Mouse (Mus musculus) neutrophil, adult 5-6 weeks (primary cell): ENCODE measurements at regions not wholly inside any gene's neighbourhood (a gene's known extent, or its start where the extent isn't known, plus 50 kb on each side); places are given as distances from the start of the nearest gene placed in this dataset.

Source experiments
- ATAC-seq: fragments of 151-379, 151-347 bp; 2 replicates; pipeline ENCODE4 v1.8.0; 2017; ENCODE audit warnings: mild to moderate bottlenecking, moderate TSS enrichment; ENCODE audit not compliant: insufficient number of reproducible peaks, poor library complexity, low FRiP score, severe bottlenecking; ENCODE audit errors: extremely low read depth

DNA sequence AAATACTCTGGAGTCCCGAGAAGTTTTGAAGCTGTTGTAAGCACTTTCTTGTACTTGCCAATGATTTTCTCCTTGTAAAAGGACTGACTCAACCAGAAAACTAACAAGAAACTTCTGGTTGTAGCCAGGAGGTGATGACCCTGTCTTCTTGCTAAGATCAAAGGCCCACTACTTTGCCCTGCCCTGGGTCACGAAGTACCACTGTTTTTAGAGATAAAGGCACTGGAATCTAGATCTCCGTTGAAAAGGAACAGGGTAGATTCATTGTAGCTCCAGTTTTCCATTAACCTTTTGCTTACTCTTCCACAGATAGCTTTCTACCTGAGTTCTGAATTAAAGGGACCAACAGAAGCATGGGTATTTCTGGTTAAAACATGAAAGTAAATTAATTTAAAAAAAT, 339.3 kb upstream of the Robo2 start:
- ATAC-seq, result no peak

DNA sequence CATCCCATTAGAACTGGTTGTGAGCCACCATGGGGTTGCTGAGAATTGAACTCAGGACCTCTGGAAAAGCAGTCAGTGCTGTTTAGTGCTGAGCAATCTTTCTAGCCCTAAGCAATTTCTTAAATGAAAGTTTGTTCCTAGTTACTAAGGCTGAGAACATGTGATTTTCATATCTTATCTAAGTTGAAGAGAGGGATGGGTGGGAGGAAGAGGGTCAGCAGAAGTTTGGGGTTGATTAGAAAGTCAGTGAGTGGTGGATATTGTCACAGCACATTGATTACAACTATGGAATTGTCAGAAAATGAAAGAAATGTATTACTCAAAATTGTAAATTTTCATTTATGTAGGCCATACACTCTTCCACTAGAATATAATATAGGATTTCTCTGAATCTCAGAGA, 337.4 kb upstream of the Robo2 start:
- no peak for ATAC-seq

DNA sequence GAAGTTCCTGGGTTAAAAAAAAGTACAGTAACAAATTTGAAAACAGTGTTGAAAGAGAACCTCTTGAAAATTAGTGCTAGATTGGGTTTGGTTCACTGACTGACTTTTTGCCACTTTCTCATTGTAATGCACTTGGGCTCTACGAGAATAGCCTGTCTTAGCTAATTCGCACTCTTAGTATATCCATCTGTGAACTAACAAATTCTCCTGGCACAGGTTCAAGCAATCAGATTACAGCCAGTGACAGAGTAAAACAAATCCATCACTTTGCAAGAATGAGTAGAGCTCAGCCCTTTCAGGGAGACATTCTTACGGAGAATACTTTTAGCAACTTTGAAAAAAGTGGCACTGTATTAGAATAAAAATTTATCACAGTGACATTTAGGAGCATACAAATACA, 331.9 kb upstream of the Robo2 start:
- ATAC-seq, result no peak

DNA sequence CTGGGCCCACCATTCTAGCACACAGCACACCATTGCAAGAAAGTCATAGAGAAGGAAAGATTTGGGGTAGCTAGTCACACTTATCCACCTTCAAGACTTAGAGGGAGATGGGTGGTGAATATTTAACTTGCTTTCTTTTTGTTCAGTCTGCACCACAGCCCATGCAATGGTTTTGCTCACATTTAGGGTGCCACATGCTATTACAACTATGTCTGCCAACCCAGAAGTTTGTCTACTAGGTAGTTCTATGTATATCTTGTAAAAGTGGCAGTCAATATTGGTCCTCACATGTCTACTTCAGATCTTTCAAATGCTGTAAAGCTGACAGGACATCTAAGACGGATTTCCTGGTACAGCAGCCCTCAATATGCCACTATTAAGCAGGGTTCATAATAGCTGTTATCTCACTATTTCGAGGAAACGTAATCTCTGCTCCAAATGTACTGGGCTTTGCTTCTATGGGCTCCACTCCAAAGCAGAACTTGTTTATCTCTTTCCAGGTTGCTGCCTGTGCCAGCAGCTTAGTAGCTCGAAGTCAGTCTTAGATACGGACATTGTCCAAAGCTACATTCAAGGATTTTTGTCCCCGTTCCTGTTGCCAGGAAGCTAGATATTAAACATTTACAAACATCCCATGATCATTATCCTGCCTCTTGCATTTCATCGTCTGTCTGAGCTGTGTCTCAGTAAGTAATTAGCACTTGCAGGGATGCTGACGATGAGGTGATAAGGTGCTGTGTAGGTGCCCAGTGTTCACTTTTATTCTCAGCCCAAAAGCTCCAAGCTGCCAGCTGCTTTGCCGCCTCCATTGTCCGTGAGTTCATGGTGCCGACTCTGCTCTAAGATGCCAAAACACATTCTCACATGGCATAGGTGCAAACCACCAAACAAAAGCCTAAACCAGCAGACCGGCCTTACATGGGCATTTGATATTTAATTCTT, 327.8 kb upstream of the Robo2 start:
- no peak for ATAC-seq

DNA sequence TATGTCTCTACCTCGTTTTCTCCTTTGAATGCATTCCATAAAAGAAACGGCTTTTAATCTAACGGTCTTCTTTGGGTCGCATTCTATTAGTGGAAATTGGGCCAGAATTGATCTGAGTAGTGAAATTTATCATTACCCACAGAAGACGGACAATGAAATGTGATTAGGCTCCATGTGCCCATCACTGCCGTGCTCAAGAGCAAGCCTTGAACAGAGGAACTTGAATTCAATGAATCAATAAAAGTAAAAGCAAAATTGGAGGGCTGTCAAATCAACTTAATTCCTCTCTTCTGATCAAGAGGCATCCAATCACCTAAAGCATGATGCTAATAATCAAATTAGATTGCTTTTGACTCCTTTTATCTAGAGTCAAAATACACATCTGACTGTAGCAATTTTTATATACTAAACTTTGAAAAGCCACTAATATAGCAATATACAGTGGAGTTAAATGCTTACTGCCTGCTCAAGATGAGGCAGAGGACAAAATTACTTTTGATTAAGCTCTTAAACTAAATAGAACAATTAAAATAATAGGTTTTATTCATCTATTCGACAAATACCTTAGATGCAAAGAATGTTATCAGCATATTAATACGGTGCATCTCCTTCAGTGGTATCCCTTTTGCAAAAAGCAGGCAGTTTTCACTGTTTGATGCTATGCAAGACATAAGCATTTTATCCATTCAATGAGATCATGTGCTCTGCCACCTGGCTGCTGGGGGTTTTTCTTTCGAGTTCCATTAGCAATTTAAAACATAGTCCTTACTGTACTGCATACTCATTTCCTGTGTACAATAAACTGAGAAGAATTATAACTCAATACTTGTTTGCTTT, 321.5 kb upstream of the Robo2 start:
- no peak for ATAC-seq

DNA sequence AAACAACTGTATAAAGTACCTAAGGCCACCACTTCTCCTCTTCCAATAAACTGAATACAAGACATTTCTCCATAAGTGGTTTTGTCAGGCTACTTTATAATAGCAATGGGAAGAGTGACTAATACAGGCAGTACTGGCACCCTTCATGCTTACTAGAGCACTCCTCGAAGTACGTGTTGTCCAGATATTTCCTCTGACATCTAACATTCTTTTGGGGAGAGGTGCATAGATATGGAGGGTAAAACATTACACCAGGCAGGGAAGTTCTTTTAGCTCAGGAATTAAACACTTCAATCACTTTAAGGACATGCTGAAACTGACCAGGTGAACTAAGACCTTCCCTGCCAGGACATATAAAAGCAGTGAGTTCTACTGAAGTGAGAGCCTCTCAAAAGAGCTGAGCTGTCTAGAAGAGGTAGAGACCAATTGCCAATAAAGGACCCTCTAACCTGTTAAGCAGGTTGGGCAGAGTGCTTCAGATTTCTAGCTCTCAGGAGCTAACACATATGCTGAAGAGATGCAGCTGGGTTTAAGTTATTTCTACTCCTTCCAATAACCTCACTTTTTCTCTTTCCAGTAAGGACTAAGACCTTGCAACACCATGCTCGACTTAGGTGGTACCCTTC, 318.7 kb upstream of the Robo2 start:
- no peak for ATAC-seq

DNA sequence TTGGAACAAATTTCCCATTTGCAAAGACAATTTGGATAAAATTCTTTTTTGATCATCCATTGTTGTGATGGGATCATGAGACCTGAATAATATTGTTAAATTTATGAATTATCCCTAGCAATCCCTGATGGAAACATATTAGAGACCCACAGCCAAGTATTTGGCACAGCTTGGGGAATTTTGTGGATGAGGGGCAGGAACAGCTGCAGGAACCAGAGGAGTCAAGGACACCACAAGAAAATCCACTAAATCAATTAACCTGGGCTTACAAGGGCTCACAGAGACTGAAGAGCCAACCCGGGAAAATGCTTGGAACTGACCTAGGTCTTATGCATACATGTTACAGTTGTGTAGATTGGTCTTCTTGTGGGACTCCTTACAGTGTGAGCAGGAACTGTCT, 311.6 kb upstream of the Robo2 start:
- no peak for ATAC-seq

DNA sequence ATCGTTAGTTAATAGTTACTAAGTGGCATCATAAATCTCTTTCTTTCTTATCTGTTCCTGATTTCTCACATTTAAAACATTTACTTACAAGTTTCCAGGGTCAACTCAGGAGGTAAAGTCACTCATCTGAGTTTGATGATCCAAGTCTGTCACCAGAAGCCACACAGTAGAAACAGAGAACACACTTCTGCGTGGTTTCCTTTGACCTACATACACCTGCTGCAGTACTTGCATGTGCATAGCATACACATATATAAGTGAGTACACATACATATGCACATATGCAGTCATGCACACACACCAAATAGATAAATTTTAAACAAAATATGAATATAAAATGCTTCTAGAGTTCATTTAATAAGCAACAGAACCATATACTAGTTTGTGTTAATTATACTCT, 306.5 kb upstream of the Robo2 start:
- no peak for ATAC-seq

DNA sequence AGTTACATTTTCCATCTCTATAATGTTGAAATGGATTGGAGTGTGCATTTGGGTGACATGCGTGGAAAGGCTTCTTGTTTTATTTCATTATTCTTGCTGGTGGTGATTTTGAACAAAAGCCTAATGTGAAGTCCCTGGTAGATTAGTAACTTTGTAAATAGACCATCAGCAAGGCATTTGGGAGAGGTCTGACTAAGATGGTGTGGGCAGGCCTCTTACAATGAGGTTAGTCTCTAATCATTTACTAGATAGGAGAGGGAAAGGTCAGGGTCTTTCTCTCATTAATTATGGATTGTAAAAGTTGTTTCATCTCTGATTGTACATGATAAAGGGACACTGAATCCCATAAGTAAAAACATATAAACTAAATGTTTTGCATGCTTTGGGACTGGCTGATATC, 306.0 kb upstream of the Robo2 start:
- ATAC-seq, result no peak

DNA sequence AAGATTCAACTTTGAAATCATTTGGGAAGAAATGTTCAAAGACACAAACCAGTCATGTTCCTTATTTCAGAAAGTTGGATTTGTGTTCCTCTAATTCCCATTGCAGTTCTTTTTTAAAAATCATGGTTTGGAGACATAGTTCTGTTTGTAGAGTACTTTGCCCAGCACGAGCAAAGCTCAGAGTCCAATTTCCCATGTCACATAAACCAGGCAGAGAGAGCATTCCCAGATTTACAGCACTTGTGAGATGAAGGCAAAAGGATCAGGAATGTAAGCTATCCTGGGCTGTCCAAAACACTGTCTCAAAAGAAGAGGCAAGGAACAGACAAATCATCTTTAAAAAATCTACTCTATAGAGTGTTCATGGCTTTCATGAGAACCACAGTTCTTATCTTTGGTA, 303.3 kb upstream of the Robo2 start:
- no peak for ATAC-seq

DNA sequence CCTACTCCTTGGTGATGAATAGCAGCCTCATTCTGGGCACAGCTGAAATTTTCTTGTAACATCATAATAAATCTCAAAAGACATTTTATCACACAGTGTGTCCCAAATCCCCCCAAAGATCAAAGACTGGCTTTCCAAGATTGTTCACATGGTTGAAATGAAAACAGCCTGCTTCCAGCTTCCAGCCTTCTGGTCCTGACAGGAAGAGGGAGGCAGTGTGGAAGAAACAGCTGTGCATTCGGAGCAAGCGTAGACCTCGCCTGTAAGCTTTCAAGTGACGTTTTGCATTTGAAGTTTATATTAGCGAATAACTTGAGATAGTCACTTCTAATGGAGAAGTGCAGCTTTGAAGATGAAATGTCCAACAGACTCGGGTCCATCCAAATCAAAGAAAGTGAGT, 300.9 kb upstream of the Robo2 start:
- no peak for ATAC-seq

DNA sequence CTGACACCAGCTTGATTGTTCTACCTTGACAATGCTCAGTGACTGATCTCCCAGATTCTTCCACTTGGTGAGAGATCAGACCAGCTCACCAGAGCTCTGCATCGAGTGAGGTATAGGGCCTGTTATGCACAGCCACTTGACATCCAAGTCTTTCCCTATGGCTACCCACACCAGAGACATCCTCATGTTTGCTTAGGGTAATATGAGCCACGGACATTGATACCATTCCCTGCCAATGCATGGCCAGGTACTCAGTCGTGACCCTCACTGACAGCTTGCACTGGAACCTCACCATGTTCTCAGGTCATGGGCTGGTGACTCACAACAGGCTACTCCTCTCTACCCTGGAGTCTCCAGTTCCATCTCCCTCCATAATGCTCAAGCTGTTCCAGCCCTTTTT, 290.4 kb upstream of the Robo2 start:
- 0 out of 2 replicates have a peak, but pooled peaks have one; percentile 3 for ATAC-seq

DNA sequence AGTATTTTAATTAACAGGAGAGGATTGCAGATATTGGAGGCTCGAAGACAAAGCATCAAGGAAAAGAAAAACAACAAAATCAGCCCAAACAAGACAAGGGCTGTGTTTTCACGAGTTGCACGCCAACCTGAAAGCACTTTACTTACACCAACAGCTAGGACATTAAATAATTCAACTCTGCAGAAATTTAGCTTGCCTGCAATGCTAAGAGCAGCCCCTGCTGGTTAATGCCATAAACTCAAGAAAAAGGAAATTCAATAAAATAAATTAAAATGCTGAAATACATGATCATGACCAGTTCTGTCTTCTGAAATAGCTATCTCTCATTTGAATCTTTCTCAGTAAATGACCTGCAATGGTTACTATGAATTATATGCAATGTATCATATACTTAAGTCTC, 271.7 kb upstream of the Robo2 start:
- no peak for ATAC-seq

DNA sequence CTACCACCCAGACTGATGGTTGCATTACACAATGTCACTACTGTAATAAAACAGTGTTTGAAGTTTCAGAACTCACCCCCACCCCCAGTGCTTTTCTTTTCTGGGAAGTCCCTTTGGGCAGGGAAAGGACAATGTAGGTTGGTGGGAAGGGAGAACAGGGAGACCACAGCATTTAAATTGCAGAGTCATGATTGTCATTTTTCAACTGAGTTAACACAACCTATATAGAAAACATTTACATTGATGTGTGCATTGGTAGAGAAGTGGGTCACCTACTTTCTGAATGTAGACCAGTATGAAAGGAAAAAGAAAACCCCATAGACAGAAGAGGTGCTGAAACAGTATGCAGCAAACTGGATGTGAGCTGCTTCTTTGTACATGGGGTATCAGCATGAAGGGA, 264.0 kb upstream of the Robo2 start:
- no peak for ATAC-seq

DNA sequence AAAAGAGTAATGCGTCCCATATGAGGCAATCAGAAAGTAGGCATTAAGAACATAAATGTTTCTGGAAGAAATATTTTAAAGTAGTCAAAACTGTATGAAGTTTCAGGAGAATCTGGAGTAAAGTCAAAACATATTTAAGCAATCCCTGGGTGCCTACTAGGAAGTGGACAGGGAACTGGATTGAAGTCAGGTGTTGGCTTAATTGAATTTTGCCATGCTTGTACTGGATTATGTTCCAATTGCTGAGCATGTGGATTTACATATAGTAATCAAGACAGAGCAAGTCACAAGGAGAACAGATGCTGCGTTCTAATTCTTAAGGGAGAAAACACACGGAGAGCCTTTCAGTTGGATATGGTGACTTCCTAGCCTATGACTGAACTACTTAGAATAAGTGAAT, 259.8 kb upstream of the Robo2 start:
- ATAC-seq, result no peak

DNA sequence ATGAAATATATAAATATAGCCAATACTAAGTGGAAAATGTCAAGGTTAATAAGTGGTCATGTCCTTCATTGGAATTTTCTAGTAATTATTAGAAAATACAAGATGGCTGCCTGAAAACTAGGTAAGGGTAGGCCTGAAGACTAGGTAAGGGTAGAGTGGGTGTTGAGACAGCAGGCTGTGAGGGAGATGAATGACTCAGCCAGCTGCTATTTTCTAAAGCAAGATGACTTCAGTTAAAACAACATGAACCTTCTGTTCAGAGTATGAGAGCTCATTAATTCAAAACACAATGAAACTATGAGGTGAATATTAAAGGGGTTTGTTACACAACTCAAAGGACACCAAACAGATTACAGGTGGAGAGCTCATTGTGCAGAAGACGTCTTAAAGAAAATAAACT, 252.7 kb upstream of the Robo2 start:
- no peak for ATAC-seq

DNA sequence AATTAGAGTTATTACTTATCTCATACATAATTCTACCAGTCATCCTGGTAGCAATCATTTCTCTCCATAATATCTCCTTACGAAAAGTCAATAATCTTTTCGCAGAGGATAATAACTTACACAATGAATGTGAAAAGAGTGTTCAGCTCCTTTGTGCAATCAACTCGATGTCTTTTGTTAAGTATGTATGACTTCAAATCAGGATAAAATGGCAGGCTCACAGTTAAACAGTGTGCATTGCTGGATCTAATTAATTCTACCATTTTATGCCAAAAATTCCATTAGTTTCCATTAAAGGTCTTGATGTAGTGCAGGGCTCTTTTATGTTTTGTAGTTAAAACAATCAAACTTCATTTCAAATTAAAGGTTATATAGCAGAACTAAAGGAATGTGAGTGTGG, 239.6 kb upstream of the Robo2 start:
- ATAC-seq, result no peak

DNA sequence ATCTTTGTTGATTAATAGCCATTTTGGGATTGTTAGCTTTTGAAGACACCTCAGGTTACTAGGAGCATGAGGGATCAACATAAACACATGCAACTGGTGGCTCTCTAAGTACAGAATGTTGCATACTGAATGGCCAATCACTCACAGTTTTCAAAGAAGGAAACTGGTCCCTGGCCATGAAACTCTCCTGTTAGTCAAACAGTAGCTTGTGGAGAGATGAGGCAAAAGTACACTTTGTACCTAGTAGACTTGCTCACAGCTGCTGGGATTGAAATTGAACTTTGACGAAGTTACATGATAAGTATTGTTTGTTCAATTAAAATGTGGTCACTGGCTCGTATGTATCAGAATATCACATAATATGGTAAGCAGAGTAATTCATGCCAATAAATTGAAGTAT, 237.6 kb upstream of the Robo2 start:
- ATAC-seq, result no peak

DNA sequence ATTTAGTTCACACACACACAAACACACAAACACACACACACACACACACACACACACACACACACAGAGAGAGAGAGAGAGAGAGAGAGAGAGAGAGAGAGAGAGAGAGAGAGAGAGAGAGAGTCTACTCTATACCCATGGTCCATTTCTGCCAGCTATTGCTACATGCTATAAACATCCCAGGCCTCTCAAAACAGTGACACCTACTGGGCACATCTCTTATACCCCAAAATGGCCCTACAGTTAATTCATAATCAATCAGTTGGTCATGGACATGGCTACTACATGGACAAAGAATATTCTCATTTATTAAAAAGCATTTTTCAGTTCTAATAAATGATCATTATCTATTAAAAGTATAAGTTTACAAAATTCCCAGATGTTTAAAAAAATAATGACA, 236.8 kb upstream of the Robo2 start:
- ATAC-seq, result no peak
